Mouse (Mus musculus): Measurements from ENCODE around the gene Trh. TPM values are rescaled to one million over a fixed set of nuclear protein-coding genes. Genes with fewer than 3 reads are reported as not detected.

Gene Trh
- not detected in 2 replicates for polyA plus RNA-seq (2012; ENCODE audit: insufficient read depth, insufficient read length, missing spikeins)

GRCm38 (mm10) chr6:92244591-92244990 is at the start of gene Trh:
TSS of gene Trh (minus strand) at chr6:92244650.
- H3K4me1 ChIP-seq (ENCODE audit: control insufficient read depth, insufficient read depth, insufficient read length, low read length): no peaks in the 10 kb centered on the region
- no peak within 1 kb of the TSS for H3K27ac ChIP-seq (replicated peaks; ENCODE audit: low read depth, low read length)
- no peak within 1 kb of the TSS for H3K4me3 ChIP-seq (ENCODE audit: insufficient read depth, low read depth, low read length)

DNA sequence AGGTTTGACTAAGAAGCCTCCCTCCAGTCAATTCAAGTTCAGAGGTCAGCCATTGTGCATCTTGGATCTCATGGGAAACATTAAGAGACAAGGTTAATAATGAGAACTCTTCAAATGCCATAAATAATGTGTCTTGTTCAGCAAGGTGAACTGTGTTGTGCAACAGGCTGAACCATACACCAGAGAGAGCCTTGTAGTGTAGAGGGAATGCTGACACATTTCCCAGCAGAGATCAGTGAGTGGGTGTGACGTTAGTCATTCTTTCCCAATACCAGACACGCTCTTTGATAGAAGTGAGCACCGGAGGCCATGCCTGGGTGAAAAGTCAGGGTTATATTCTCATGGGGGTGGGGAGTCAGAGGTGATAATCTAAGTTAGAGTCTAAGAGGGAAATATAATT is 46.4 kb upstream of the Trh start:
- H3K4me3 ChIP-seq (ENCODE audit: insufficient read depth, low read depth, low read length): no peak overlapping the region
- H3K4me1 ChIP-seq (ENCODE audit: control insufficient read depth, insufficient read depth, insufficient read length, low read length): no peaks in the 10 kb centered on the region

GRCm38 (mm10) chr6:92286889-92287288 is 42.4 kb upstream of the Trh start:
- Histone ChIP-seq H3K27ac (replicated peaks; ENCODE audit: low read depth, low read length) (no peak overlapping the region), H3K4me3 (ENCODE audit: insufficient read depth, low read depth, low read length) (no peak overlapping the region), H3K4me1 (ENCODE audit: control insufficient read depth, insufficient read depth, insufficient read length, low read length) (no peaks in the 10 kb centered on the region)

More for the DNA sequence above, 46.4 kb upstream of the Trh start:
- no peak overlapping the region for H3K27ac ChIP-seq (replicated peaks; ENCODE audit: low read depth, low read length)

DNA sequence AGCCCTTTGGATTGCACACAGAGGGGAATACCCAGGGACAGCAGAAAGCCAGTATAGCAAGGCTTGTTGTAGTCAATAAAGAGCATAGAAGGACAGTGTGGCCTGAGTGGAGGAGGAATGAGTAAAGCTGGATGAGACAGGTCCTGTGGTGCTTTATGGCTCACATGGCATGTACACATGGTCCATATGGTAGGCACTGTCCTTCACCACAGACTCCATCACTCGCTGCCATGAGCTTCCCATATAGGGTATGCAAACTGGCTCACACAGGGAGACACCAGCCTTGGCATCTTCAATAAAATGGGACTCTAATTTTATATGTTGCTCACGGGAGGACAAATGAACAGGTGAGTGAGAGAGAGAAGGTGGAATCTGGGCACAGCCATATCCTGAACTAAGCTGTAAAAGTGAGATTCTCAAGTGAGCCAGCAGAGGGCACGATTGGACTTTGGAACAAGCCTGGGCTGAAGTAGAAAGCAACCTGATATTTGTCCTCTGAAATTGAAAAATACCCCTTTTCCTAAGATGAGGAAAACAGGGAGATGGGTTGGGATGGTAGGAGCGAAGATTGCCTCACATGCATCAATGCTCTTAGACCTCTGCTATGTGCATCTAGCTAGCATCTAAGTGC is 41.9 kb upstream of the Trh start:
- Histone ChIP-seq H3K27ac (replicated peaks; ENCODE audit: low read depth, low read length) (no peak overlapping the region), H3K4me1 (ENCODE audit: control insufficient read depth, insufficient read depth, insufficient read length, low read length) (no peaks in the 10 kb centered on the region), H3K4me3 (ENCODE audit: insufficient read depth, low read depth, low read length) (no peak overlapping the region)

DNA sequence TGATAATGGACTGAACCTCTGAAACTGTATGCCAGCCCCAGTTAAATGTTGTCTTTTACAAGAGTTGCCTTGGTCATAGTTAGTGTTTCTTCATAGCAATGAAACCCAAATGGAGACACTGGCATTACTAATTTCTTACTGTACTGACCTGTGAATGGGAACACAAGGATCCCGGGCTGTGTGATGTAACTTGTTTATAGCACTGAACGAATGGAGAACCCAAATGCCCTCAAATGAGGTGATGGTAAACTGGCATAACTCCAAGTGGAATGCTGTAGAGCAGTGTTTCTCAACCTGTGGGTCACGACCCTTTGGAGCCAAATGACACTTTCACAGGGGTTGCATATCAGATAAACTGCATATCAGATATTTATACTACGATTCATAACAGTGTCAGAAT is 41.1 kb upstream of the Trh start:
- Histone ChIP-seq H3K27ac (replicated peaks; ENCODE audit: low read depth, low read length) (no peak overlapping the region), H3K4me3 (ENCODE audit: insufficient read depth, low read depth, low read length) (no peak overlapping the region), H3K4me1 (ENCODE audit: control insufficient read depth, insufficient read depth, insufficient read length, low read length) (no peaks in the 10 kb centered on the region)

DNA sequence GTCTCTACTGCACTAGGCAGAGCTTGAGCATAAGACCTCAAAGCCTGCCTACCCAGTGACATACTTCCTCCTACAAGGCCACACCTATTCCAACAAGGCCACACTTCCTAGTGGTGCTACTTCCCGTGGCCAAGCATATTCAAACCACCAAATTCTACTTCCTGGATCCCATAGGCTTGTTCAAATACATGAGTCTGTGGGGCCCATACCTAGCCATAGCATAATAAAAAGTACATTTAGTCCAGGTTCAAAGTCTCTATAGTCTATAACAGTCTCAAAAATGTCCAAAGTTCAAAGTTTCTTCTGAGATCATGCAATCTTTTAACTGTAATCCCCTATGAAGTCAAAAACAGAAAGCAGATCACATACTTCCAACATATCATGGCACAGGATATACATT is 32.7 kb upstream of the Trh start:
- no peak overlapping the region for H3K4me3 ChIP-seq (ENCODE audit: insufficient read depth, low read depth, low read length)
- H3K27ac ChIP-seq (replicated peaks; ENCODE audit: low read depth, low read length): no peak overlapping the region
- H3K4me1 ChIP-seq (ENCODE audit: control insufficient read depth, insufficient read depth, insufficient read length, low read length): no peaks in the 10 kb centered on the region

GRCm38 (mm10) chr6:92273652-92274322 is 29.3 kb upstream of the Trh start:
- Histone ChIP-seq H3K4me3 (ENCODE audit: insufficient read depth, low read depth, low read length) (no peak overlapping the region), H3K4me1 (ENCODE audit: control insufficient read depth, insufficient read depth, insufficient read length, low read length) (no peaks in the 10 kb centered on the region), H3K27ac (replicated peaks; ENCODE audit: low read depth, low read length) (no peak overlapping the region)

DNA sequence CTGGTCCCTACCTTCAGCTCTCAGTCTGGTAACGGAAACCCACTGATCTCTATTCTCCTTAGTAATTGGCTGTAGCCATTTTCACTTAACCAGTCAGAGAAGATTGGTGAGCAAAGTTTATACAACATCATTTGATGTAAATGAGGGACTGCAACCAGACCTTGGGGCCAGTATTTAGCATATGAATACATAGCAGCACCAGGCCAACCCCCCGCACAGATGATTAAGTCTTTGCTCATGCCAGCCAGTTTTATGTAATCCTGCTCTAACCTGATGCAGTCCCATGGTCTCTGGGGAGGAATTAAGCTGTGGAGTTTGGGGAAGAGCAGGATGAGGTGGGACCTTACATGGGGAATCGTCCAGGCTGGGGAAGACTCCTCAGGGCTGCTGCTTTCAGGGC is 28.2 kb upstream of the Trh start:
- no peak overlapping the region for H3K4me3 ChIP-seq (ENCODE audit: insufficient read depth, low read depth, low read length)
- no peak overlapping the region for H3K27ac ChIP-seq (replicated peaks; ENCODE audit: low read depth, low read length)

DNA sequence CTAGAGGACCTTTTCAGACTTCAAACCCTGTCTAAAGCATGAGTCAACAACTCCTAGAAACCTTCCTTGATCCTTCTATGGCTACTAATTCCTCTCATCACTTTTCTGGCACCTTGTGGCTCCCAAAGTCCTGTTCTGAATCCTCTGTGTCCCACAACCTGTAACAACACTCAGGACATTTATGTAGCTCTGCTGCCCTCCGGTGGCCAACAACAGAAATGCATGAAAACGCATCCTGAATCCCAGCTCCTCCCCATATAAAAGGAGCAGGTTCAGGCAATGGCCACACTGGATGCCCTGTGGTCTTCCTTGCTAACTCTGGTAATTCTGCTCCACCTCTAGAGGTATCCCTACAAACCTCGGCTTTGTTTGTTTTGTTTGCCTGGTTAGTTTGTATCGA is 24.6 kb upstream of the Trh start:
- Histone ChIP-seq H3K27ac (replicated peaks; ENCODE audit: low read depth, low read length) (no peak overlapping the region), H3K4me3 (ENCODE audit: insufficient read depth, low read depth, low read length) (no peak overlapping the region), H3K4me1 (ENCODE audit: control insufficient read depth, insufficient read depth, insufficient read length, low read length) (no peaks in the 10 kb centered on the region)

More for the DNA sequence above, 28.2 kb upstream of the Trh start:
- no peaks in the 10 kb centered on the region for H3K4me1 ChIP-seq (ENCODE audit: control insufficient read depth, insufficient read depth, insufficient read length, low read length)

GRCm38 (mm10) chr6:92268001-92268400 is 23.6 kb upstream of the Trh start:
- no peak overlapping the region for H3K4me3 ChIP-seq (ENCODE audit: insufficient read depth, low read depth, low read length)
- H3K4me1 ChIP-seq (ENCODE audit: control insufficient read depth, insufficient read depth, insufficient read length, low read length): no peaks in the 10 kb centered on the region
- H3K27ac ChIP-seq (replicated peaks; ENCODE audit: low read depth, low read length): no peak overlapping the region

- Histone ChIP-seq H3K4me1 (ENCODE audit: control insufficient read depth, insufficient read depth, insufficient read length, low read length) (no peaks in the 10 kb centered on the region), H3K4me3 (ENCODE audit: insufficient read depth, low read depth, low read length) (no peak overlapping the region), H3K27ac (replicated peaks; ENCODE audit: low read depth, low read length) (no peak overlapping the region)
Observed at GRCm38 (mm10) chr6:92261162-92261843, 16.9 kb upstream of the Trh start.

GRCm38 (mm10) chr6:92255346-92255745 is 10.9 kb upstream of the Trh start:
- Histone ChIP-seq H3K27ac (replicated peaks; ENCODE audit: low read depth, low read length) (no peak overlapping the region), H3K4me1 (ENCODE audit: control insufficient read depth, insufficient read depth, insufficient read length, low read length) (no peaks in the 10 kb centered on the region), H3K4me3 (ENCODE audit: insufficient read depth, low read depth, low read length) (no peak overlapping the region)

- Histone ChIP-seq H3K4me3 (ENCODE audit: insufficient read depth, low read depth, low read length) (no peak overlapping the region), H3K27ac (replicated peaks; ENCODE audit: low read depth, low read length) (no peak overlapping the region), H3K4me1 (ENCODE audit: control insufficient read depth, insufficient read depth, insufficient read length, low read length) (no peaks in the 10 kb centered on the region)
Observed at GRCm38 (mm10) chr6:92253253-92253870, 8.9 kb upstream of the Trh start.

DNA sequence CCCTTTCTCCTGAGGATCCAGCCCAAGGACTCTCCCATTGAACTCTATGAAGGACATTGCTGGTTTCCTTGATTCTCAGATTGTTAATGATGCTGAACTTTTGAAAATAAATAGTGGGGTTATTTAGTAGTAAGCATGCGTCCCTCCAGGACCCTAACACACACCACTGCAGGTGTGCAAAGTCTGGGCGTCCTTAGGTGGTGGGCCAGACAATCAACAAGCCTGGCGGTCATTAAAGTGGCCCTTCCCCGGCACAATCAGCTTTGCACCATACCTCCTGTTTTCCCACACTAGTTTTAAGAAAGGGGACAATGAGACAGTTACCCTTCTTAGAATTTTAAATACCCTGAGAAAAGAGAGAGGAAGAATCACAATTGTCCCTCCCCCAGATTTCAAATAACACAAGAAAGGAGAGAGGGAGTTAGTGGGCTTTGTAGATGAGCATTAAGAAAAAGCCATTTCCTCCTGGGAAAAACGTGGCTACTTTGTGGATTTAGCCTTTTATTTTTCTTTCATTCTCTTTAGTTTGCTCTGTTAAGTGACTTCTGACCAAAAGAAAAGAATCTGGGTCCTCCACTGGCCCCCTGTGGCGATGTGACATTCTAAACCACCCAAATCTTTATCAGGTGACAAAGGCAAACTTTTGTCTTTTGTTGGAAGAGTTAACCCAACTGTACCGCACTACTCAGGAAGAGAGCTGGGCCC is 2.9 kb upstream of the Trh start:
- Histone ChIP-seq H3K4me3 (ENCODE audit: insufficient read depth, low read depth, low read length) (no peak overlapping the region), H3K27ac (replicated peaks; ENCODE audit: low read depth, low read length) (no peak overlapping the region), H3K4me1 (ENCODE audit: control insufficient read depth, insufficient read depth, insufficient read length, low read length) (no peaks in the 10 kb centered on the region)

DNA sequence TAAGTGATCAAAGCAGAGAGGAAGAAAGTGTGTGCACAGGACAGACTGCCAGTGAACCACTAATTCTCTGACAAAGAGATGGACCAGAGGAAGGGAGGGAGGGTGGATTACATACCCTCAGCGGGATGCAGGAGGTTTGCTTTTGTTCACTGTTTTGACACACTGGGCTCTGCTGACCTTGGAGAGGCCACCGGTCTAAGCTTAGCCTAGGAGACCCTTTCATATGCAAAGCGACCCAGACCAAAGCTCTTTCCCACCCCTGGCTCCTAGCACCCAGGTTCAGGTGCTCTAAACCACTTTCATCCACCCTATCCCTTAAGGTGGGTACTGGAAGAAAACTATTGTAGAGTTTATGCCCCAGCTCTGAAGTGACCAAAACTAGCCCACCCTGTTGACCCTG is 1.9 kb upstream of the Trh start:
- H3K27ac ChIP-seq (replicated peaks; ENCODE audit: low read depth, low read length): no peak overlapping the region
- H3K4me1 ChIP-seq (ENCODE audit: control insufficient read depth, insufficient read depth, insufficient read length, low read length): no peaks in the 10 kb centered on the region
- H3K4me3 ChIP-seq (ENCODE audit: insufficient read depth, low read depth, low read length): no peak overlapping the region

All from brown adipose tissue, adult 24 weeks (tissue).